Mouse (Mus musculus): ENCODE data around the gene Hist2h2aa1. TPM values are rescaled to one million over a fixed set of nuclear protein-coding genes. Genes with fewer than 3 reads are reported as not detected.
"Not testable (repeated sequence)": the region's sequence is repeated elsewhere in the genome, so short reads cannot be mapped to it uniquely, and the experiment has no call there.

The Hist2h2aa1 gene
- polyA plus RNA-seq, 1 experiment from 2014 or later: 30.4 TPM

DNA sequence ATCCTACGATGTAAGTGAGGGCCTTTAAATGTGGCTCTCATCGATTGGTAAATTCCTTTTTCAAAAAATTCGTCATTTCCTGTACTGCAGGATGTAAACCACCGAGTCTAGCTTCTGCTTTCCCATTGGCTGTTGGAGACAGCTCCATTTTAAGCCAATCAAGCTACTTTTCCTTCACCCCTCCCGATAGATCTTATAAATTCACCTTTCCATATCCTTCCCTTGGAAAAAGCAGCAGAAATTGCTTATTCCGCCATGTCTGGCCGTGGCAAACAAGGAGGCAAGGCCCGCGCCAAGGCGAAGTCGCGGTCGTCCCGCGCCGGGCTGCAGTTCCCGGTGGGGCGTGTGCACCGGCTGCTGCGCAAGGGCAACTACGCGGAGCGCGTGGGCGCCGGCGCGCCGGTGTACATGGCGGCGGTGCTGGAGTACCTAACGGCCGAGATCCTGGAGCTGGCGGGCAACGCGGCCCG lies 25.6 kb upstream of the Hist2h2aa1 start, which contains the start of the genes Bola1 and Hist2h2ab:
Gene Bola1 (minus strand): TSS at position 49 of the 470 bp plus-strand sequence.
Gene Hist2h2ab (plus strand): TSS at position 205 of the 470 bp plus-strand sequence.
- Histone ChIP-seq H3K4me2 (replicated peaks) (peak within 1 kb of the TSS; percentile 69), H3K36me3 (no peaks in the 10 kb centered on the region), H3K4me1 (peaks cover 31% of the 10 kb centered on the region), H3K27ac (replicated peaks) (peak within 1 kb of the TSS; percentile 100), H3K9ac (peak within 1 kb of the TSS; percentile 76), H3K4me3 (replicated peaks) (peak within 1 kb of the TSS; percentile 65), H3K9me3 (replicated peaks) (no peaks in the 10 kb centered on the region), H3K27me3 (no peaks in the 10 kb centered on the region)
- WGBS: under 1% methylated on average over 34 of the region's 37 CpGs
- peak; percentile 87 for ATAC-seq (ENCODE audit: insufficient number of reproducible peaks, low FRiP score, low TSS enrichment, low read depth)

DNA sequence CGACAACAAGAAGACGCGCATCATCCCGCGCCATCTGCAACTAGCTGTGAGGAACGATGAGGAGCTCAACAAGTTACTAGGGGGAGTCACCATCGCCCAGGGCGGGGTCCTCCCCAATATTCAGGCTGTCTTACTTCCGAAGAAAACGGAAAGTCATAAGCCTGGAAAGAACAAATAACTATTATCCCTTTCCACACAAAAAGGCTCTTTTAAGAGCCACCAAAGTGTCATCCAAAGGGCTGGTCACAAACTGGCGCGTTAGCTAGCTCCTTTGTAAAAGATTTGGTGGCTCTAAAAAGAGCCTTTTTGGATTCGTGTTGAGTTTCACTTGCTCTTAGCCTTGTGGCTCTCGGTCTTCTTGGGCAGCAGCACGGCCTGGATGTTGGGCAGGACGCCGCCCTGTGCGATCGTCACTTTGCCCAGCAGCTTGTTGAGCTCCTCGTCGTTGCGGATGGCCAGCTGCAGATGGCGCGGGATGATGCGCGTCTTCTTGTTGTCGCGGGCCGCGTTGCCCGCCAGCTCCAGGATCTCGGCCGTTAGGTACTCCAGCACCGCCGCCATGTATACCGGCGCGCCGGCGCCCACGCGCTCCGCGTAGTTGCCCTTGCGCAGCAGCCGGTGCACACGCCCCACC lies 25.0 kb upstream of the Hist2h2aa1 start:
- H3K36me3 ChIP-seq; H3K27me3 ChIP-seq; H3K9me3 ChIP-seq (replicated peaks): not testable (repeated sequence)
- Histone ChIP-seq H3K27ac (replicated peaks) (peak overlapping the region; percentile 100), H3K4me1 (peaks cover 31% of the 10 kb centered on the region), H3K4me3 (replicated peaks) (peak overlapping the region; percentile 65), H3K4me2 (replicated peaks) (peak overlapping the region; percentile 69), H3K9ac (peak overlapping the region; percentile 76)
- ATAC-seq (ENCODE audit: insufficient number of reproducible peaks, low FRiP score, low TSS enrichment, low read depth): 0 out of 2 replicates have a peak, but pooled peaks have one; percentile 0
- under 1% methylated on average over 41 of the region's 47 CpGs for WGBS

DNA sequence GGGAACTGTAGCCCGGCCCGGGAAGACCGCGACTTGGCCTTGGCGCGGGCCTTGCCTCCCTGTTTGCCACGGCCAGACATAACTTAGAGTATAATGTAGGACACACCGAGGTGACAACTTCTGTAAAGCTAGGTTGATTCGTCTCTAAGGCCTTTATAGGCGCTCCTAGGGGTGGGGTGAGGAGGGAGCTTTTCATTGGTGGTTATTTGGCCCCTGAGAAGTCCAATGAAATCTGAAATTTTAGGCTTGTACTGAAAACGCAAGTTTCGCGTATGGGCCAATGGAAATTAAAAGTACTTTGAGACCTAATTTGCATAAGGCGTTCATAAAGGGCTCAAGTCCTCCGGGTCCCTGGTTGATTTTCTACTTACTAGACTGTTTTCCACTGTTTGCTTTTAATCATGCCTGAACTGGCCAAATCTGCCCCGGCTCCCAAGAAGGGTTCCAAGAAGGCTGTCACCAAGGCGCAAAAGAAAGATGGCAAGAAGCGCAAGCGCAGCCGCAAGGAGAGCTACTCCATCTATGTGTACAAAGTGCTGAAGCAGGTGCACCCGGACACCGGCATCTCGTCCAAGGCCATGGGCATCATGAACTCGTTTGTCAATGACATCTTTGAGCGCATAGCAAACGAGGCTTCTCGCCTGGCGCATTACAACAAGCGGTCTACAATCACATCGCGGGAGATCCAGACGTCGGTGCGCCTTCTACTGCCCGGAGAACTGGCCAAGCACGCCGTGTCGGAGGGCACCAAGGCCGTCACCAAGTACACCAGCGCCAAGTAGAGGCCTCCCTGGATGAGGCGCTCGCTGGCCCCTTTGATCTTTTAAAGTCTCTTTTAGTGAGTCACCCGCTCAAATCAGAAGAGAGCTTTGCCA lies 24.3 kb upstream of the Hist2h2aa1 start, which contains the start of the genes Hist2h2ac and Hist2h2be:
Gene Hist2h2ac (minus strand): TSS at position 116 of the 875 bp plus-strand sequence.
Gene Hist2h2be (plus strand): TSS at position 355 of the 875 bp plus-strand sequence.
- Histone ChIP-seq H3K27me3 (no peaks in the 10 kb centered on the region), H3K9ac (peak within 1 kb of the TSS; percentile 76), H3K4me1 (peaks cover 31% of the 10 kb centered on the region), H3K27ac (replicated peaks) (peak within 1 kb of the TSS; percentile 100), H3K36me3 (no peaks in the 10 kb centered on the region), H3K4me2 (replicated peaks) (peak within 1 kb of the TSS; percentile 69), H3K4me3 (replicated peaks) (peak within 1 kb of the TSS; percentile 65), H3K9me3 (replicated peaks) (no peaks in the 10 kb centered on the region)
- WGBS: under 1% methylated on average over 43 of the region's 43 CpGs
- ATAC-seq (ENCODE audit: insufficient number of reproducible peaks, low FRiP score, low TSS enrichment, low read depth): peak; percentile 88

DNA sequence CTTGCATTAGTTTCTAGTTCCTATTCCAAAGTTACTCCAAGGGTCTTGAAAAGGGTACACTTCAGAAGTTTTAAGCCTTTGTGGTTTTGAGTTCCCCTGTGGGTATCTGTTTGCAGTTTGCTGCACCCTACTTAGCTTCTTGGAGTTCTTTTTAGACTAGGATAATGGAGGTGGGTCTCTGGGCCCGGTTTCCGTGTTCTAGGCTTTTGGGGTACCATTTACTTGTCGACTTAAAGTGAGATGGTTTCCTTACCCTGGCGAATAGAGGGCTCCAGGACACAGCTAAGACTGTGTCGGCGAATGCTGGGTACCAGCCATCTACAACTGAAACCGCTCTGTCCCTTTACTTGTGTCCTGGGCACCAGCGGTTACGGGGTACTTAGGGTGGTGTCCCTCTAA lies 23.7 kb upstream of the Hist2h2aa1 start:
- Histone ChIP-seq H3K4me1 (peaks cover 31% of the 10 kb centered on the region), H3K9ac (peak overlapping the region; percentile 52), H3K36me3 (no peaks in the 10 kb centered on the region), H3K27ac (replicated peaks) (peak overlapping the region; percentile 100), H3K4me3 (replicated peaks) (peak overlapping the region; percentile 65), H3K9me3 (replicated peaks) (no peaks in the 10 kb centered on the region), H3K27me3 (no peaks in the 10 kb centered on the region), H3K4me2 (replicated peaks) (peak overlapping the region; percentile 69)
- 20% methylated on average over 9 of the region's 9 CpGs for WGBS
- ATAC-seq (ENCODE audit: insufficient number of reproducible peaks, low FRiP score, low TSS enrichment, low read depth): no peak

DNA sequence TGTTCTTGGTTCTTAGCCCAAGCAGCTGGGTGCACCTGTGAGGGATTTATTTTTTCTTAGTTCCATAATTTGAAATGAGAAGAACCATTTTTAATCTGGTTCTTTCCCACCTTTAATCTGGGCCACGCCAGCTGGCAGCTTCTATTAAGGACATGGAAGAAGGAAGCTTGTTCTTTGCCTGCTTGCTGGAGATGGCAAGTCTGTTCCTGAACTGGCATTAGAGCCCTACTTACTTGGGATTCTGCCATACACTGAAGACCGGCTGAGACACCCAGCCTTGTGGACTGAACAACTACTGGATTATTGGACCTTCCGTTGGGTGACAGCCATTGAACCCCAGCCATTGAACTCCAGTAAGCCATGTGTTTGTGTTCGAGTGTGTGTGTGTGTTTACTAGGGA lies 22.5 kb upstream of the Hist2h2aa1 start:
- H3K27me3 ChIP-seq: no peaks in the 10 kb centered on the region
- 87% methylated on average over 4 of the region's 4 CpGs for WGBS
- no peaks in the 10 kb centered on the region for H3K36me3 ChIP-seq
- ATAC-seq (ENCODE audit: insufficient number of reproducible peaks, low FRiP score, low TSS enrichment, low read depth): no peak
- H3K4me2 ChIP-seq (replicated peaks): peak overlapping the region; percentile 69; the same call in 1 of the 2 replicates
- H3K9me3 ChIP-seq (replicated peaks): no peaks in the 10 kb centered on the region
- H3K4me3 ChIP-seq (replicated peaks): no peak overlapping the region
- H3K4me1 ChIP-seq: peaks cover 35% of the 10 kb centered on the region
- no peak overlapping the region for H3K9ac ChIP-seq
- H3K27ac ChIP-seq (replicated peaks): no peak overlapping the region

DNA sequence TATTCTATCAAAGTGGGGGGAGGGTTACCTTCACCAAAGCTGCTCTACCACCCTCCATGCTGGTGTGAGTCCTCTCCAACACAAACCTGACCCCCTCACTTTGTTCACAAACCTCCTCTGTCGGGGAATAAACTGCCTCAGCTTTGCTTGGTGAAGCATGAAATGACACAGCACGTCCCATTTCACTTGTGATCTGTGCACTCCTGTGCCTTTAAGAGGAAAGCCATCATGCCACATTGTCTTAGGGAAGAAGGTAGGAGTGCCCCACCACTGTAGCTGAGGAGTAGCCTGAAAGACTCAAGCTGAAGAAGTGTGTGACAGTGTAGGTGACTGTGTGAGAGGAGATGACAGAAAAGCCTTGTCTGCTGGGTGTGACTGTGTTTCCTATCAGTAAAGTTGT lies 19.9 kb upstream of the Hist2h2aa1 start:
- 42% methylated on average over 2 of the region's 2 CpGs for WGBS
- Histone ChIP-seq H3K4me1 (peaks cover 27% of the 10 kb centered on the region), H3K4me3 (replicated peaks) (no peak overlapping the region), H3K27me3 (no peaks in the 10 kb centered on the region), H3K4me2 (replicated peaks) (no peak overlapping the region), H3K9ac (no peak overlapping the region), H3K36me3 (no peaks in the 10 kb centered on the region), H3K9me3 (replicated peaks) (no peaks in the 10 kb centered on the region), H3K27ac (replicated peaks) (no peak overlapping the region)
- no peak for ATAC-seq (ENCODE audit: insufficient number of reproducible peaks, low FRiP score, low TSS enrichment, low read depth)

GRCm38 (mm10) chr3:96226695-96227648 lies 18.3 kb upstream of the Hist2h2aa1 start:
- H3K27ac ChIP-seq (replicated peaks): no peak overlapping the region

GRCm38 (mm10) chr3:96228828-96229227 lies 16.5 kb upstream of the Hist2h2aa1 start:
- Histone ChIP-seq H3K4me1 (0 out of 2 replicates have a peak, but pooled peaks cover 4% of the 10 kb centered on the region), H3K4me2 (replicated peaks) (no peak overlapping the region), H3K9me3 (replicated peaks) (no peaks in the 10 kb centered on the region), H3K27ac (replicated peaks) (no peak overlapping the region), H3K27me3 (no peaks in the 10 kb centered on the region), H3K4me3 (replicated peaks) (no peak overlapping the region), H3K9ac (no peak overlapping the region), H3K36me3 (no peaks in the 10 kb centered on the region)
- no peak for ATAC-seq (ENCODE audit: insufficient number of reproducible peaks, low FRiP score, low TSS enrichment, low read depth)
- WGBS: 64% methylated on average over 2 of the region's 2 CpGs

More at GRCm38 (mm10) chr3:96226695-96227648, 18.3 kb upstream of the Hist2h2aa1 start:
- H3K9me3 ChIP-seq (replicated peaks): no peaks in the 10 kb centered on the region
- H3K4me3 ChIP-seq (replicated peaks): no peak overlapping the region
- no peak for ATAC-seq (ENCODE audit: insufficient number of reproducible peaks, low FRiP score, low TSS enrichment, low read depth)
- no peaks in the 10 kb centered on the region for H3K27me3 ChIP-seq
- no peak overlapping the region for H3K4me2 ChIP-seq (replicated peaks)
- H3K36me3 ChIP-seq: no peaks in the 10 kb centered on the region
- no peak overlapping the region for H3K9ac ChIP-seq
- H3K4me1 ChIP-seq: peaks cover 17% of the 10 kb centered on the region
- WGBS: 52% methylated on average over 8 of the region's 8 CpGs

- Histone ChIP-seq H3K9me3 (replicated peaks) (no peaks in the 10 kb centered on the region), H3K36me3 (no peaks in the 10 kb centered on the region), H3K4me1 (0 out of 2 replicates have a peak, but pooled peaks cover 4% of the 10 kb centered on the region), H3K4me3 (replicated peaks) (no peak overlapping the region), H3K27ac (replicated peaks) (no peak overlapping the region), H3K27me3 (no peaks in the 10 kb centered on the region), H3K9ac (no peak overlapping the region), H3K4me2 (replicated peaks) (no peak overlapping the region)
- no peak for ATAC-seq (ENCODE audit: insufficient number of reproducible peaks, low FRiP score, low TSS enrichment, low read depth)
- WGBS: 71% methylated on average over 2 of the region's 2 CpGs
These were observed 14.9 kb upstream of the Hist2h2aa1 start for GRCm38 (mm10) chr3:96230404-96230803.

DNA sequence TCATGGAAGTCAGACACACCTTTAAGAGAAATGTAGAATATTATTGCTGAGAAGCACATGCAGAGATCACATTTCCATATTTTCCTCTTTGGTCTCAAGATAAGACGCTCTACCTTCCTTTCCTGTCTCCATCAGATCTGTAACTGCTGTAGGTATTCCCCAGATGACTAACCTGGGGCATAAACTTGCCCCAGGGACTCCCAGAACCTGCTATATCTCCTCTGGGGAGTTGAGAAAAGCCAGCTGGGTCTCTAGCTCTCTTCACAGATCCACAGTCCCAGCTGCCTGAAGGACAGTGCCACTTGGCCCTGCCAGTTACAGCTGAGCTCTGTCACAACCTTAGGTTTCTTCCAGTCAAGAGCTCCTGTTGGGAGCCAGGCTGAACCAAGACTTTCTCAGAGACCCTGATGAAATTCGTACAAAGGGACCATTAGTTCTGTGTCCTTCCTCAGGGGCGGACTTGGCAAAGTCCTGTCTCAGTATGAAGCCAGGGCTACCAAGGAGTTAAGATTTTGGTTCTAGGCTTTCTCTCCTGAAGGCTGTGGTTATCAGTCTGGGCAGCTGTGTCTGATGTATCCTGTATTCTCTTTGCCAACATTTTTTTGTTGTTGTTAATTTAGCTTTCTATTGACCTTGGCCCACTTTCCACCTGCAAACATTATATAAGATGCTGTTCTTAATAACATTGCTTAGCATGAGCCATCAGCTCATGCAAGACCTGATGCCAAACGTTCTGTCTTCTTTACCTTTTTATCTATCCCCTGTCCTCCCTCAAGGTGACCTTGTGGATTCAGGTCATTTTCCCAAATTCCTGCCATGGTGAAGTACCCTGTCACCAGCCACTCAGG lies 14.2 kb upstream of the Hist2h2aa1 start:
- 0 out of 2 replicates have a peak, but pooled peaks cover 4% of the 10 kb centered on the region for H3K4me1 ChIP-seq
- H3K27ac ChIP-seq (replicated peaks): no peak overlapping the region
- H3K9me3 ChIP-seq (replicated peaks): no peaks in the 10 kb centered on the region
- 71% methylated on average over 4 of the region's 4 CpGs for WGBS
- no peaks in the 10 kb centered on the region for H3K27me3 ChIP-seq
- no peaks in the 10 kb centered on the region for H3K36me3 ChIP-seq
- ATAC-seq (ENCODE audit: insufficient number of reproducible peaks, low FRiP score, low TSS enrichment, low read depth): no peak
- H3K4me2 ChIP-seq (replicated peaks): no peak overlapping the region
- no peak overlapping the region for H3K4me3 ChIP-seq (replicated peaks)
- H3K9ac ChIP-seq: no peak overlapping the region

All from embryonic facial prominence, embryonic 15.5 days (tissue).